Mouse (Mus musculus): ENCODE results near the gene Slit2.

Gene Slit2

GRCm38 (mm10) chr5:47982941-47983701 is at the start of gene Slit2:
Slit2 (plus strand) TSS chr5:47983138.
- DNase-seq (ENCODE audit: low spot score): peak; percentile 79

DNA sequence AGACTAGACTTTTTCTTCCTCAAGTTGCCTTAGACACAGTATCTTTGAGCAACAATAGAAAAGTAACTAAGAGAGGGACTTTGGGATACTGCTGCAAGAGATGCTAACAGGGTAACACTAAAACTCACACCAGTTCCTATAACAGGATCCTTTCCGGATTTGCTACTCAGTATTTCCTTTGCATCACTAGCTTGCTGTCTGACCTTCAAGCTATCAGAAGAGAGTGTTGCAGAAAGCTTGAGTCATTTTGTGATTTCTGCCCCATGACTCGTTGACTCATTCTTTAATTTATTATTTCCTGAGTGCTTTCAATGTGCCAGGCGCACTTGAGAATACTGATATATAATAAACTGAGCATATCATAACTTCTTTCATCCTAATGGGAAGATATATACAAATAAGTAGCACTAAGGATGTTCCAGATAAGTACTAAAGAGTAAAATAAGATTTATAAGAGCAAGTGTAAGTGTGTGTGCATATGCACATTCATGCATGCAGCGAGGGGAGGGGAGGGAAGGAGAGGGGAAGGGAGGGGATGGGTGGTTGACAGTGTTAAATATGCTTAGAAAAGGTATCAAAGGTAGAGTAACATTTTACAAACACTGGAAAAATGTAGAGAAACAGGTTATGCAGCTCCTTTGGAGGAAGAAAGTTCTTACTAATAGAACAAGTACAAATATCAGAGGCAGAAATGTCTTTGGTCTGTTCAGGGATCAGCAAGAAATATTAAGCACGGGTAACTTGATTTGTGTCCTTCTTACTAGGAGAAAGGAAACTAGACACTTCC is 44.2 kb upstream of the Slit2 start:
- peak; percentile 28 for DNase-seq (ENCODE audit: low spot score)

- DNase-seq (ENCODE audit: low spot score): no peak
These were observed 26.5 kb upstream of the Slit2 start for GRCm38 (mm10) chr5:47956451-47956850.

DNA sequence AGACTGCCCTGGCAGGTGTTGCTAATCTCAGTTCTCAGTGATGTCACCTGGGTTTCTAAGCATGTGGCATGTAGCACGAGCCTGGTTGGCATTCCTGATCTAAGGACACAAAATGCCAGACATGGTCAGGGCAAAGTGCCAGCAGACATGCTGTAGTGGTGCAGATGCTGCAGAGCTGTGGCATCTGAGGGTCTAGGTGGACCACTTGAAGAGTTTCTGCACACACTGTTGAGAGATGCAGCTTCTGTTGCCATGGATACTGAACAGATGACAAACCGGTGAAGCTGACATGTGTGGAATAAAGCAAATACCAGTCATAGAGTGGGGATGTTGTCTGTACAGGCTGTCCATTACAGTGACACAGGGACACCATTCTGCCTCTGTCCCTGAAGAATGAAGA is 7.1 kb upstream of the Slit2 start:
- no peak for DNase-seq (ENCODE audit: low spot score)

GRCm38 (mm10) chr5:47979371-47979770 is 3.6 kb upstream of the Slit2 start:
- peak; percentile 18 for DNase-seq (ENCODE audit: low spot score)

DNA sequence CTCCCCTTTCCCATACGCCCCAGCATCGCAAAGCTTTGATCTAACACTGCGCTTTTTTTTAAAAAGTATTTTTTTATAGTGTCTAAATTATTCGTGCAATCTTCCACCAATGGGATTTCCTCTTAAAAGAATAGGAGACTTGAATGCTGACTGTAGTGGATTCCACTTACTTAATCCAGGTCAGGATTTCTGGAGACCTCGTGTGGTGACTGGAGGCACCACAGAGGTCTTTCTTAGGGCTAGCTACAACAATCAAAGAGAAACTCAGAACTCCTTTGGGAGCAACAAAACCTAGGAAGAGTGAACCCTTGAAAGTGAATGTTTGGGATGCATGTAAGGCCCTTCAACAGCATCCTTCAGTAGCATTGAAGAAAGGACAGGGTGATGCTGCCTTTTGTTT is 2.5 kb upstream of the Slit2 start:
- no peak for DNase-seq (ENCODE audit: low spot score)

- no peak for DNase-seq (ENCODE audit: low spot score)
These were observed 987 bp upstream of the Slit2 start for GRCm38 (mm10) chr5:47981951-47982350.

DNA sequence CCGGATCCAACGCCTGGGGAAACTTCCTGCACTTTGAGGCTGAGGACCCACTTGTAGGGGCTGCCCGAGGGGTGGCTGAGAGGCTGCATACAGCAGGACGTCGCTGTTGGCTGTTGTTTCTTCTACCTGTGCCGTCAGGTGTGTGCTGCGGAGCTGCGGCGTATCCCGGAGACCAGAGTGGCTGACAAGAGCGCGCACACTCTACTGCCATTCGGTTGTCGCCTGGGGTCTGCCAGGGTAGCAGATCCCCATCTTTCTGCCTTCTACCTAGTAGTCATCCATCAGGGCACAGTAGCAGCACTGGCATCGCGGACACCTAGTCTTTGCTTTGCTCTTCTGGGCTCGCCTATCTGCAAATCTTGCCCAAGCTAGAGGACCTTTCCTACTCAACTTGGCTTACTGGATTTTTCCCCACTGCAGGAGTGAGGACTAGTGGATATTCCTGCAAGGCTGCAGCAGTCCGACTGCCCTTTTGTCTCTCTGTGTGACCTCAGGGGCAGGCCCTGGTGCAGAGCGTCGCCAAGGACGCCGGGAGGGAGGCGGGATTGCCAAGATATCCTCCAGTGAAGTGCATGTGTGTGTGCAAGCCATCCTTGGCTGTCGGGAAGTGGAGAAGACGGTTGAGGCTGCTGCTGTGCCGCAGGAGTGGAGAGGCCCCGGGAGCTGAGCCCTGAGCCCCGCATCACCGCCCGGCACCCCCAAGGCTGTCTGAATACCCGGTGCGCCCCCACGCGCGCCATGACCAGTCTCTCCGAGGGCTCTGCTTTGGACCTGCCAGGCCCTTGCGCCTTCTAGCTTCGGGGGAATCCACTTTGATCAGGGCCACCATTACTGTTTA is 1.0 kb downstream of the Slit2 start:
- peak; percentile 42 for DNase-seq (ENCODE audit: low spot score)

DNA sequence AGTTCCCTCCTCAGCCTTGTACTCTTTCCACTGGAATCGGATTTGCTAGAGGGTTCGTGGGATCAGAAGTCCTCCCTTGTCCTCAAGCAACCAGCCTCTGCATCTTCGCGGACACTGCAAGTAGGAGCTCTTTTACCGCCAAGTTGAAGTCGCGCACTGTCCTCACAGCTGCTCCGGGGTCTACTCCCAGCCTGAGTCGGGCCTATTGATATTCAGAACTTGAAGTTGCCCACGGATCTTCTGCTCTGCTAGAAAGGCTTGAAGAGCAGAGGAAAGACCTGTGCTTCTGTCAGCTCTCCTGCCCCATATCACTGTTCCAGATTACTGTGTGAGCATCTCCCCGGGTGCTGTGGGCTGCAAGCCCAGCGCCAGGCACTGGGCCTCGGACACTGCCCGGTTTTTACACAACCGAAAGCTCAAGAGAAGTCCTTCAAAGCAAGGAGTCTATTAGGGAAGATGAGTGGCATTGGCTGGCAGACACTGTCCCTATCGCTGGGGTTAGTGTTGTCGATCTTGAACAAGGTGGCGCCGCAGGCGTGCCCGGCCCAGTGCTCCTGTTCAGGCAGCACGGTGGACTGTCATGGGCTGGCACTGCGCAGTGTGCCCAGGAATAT is 1.8 kb downstream of the Slit2 start:
- no peak for DNase-seq (ENCODE audit: low spot score)

DNA sequence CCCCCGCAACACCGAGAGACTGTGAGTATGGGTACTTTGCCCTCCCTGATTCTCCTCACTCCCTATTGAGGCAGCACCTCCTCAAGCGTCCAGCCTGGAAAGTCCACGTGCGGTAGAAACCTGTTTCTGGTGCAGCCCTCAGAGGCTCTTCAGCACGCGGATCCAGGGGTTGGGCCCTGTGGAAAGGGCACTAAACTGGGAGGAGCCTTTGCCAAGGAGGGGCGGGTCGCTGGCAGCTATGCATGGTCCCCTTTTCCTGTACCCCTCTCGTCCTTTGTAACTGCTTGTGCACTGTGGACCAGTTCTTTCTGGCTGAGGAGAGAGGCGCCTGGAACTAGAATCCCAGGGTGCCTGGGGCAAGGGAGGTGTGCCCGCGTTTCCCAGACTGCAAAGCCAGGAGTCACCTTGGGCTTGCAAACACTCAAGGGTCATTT is 2.3 kb downstream of the Slit2 start:
- peak; percentile 55 for DNase-seq (ENCODE audit: low spot score)

DNA sequence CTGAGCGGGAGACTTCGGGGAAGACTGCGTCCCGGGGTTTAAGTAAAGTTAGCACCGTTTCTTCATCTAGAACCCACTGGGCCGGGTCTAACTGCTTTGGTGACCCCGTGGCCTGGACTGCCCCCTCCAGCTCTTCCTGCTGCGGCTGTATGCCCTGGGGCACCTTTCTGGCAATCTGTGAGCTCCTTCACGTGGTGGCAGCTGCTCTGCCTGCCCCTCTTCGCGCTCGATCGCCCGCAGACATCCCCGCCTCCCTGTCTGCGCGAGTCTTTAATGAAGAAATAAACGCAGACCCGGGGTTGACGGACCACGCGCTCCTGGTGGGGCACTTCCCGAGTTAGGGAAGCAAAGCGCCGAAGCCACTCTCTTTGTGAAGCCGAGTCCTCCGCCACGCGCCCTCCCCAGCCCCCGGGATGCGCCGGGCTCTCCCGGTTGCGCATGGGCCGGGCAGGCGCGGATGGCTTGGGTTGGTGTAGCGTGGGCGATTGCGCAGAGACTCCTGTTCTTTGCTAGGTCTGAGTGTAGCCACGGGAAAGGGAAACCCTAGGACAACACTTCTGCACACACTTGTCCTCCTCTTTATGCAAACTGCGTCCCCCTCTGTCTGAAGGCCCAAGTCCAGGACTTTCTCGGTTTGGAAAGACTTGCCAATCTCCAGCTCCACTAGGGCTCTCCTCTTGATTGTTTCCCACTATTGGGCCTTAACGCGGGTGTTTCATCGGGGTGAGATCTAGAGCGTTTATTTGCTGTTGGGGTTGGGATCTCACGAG is 3.1 kb downstream of the Slit2 start:
- peak; percentile 32 for DNase-seq (ENCODE audit: low spot score)

DNA sequence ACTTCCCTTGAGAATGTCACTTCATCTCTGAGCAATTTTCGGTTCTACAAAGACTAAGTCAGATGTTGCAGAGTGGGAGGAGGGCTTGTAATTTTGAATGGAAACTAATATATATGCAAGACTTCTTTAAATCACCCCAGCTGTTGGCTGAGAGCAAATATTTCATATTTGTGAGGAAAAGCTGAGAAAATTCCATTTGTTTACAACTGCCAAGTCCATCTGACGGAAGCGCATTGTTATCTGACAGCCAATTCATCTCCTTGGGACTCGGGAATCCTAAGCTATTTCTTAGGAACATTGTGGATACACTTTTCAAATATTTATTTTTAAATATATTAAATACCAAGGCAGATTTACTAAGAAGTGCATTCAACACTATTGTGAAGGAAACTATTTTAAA is 8.0 kb downstream of the Slit2 start:
- no peak for DNase-seq (ENCODE audit: low spot score)

GRCm38 (mm10) chr5:48003708-48004415 is 20.9 kb downstream of the Slit2 start:
- DNase-seq (ENCODE audit: low spot score): peak; percentile 56

DNA sequence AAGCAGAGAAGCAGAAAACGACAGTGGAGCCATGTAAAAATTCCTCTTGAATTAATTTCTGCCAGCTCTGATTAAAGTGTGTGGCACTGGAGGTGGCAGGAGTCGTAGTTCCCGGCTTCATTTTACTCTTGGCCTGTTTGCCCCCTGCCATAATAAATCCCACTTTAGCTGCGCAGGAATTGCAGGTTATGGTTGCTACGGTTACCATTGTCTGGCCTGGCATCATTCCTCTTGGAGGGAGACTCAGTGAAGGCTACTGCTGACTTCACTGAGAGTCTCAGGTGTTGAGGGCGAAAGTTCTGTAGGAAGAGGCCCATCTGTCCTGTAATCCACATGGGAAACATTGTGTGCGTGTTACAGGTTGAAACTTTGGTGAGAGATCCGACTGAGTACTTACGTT is 22.6 kb downstream of the Slit2 start:
- no peak for DNase-seq (ENCODE audit: low spot score)

GRCm38 (mm10) chr5:48006059-48006458 is 23.1 kb downstream of the Slit2 start:
- DNase-seq (ENCODE audit: low spot score): no peak

- no peak for DNase-seq (ENCODE audit: low spot score)
These were observed 40.5 kb downstream of the Slit2 start for GRCm38 (mm10) chr5:48023441-48023840.

DNA sequence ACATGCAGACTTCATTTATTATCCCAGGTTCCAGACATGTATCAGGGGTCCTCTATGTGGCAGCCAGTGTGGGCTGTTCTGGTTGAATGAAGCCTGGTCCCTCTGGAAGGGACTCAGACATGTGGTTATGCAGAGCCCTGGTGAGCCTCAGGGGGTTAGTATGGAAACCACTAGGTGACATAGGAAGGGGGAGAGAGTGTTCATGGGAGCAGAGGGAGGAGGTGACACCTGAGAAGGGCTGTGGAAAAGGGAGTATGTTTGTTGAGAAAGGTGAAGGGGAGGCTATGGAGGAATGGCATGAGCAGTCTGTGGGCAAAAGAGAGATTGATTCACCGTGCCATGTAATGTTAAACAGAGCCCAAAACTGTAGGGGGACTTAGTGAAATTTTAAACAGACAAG is 51.9 kb downstream of the Slit2 start:
- no peak for DNase-seq (ENCODE audit: low spot score)

- peak; percentile 56 for DNase-seq (ENCODE audit: low spot score)
These were observed 55.1 kb downstream of the Slit2 start for GRCm38 (mm10) chr5:48038033-48038432.

GRCm38 (mm10) chr5:48048986-48049751 is 66.2 kb downstream of the Slit2 start:
- DNase-seq (ENCODE audit: low spot score): no peak

All from MN1 (cell line).